Comparison of ENCODE assay signal across 8 mouse cellular contexts in genomic region chr15:49065875-49066274, GRCm38 (mm10).
A peak's percentile ranks its signal among the peaks of the same experiment; 100 is the strongest.
DNase-seq lines count a peak whose midpoint lies in the region; TF ChIP-seq lines count a peak whose summit lies in the region.
"Had no signal": no experiment of that assay in that cellular context is flagged by ENCODE, and none has a peak within 500 bp of the region (broad histone marks: within the 10 kb centered on the region; RNA-seq: fewer than 3 reads in every experiment).

No protein-coding gene starts in this region.

- peak; percentile 79 for DNase-seq in Muller cell, postnatal 12 days (ENCODE audit: inconsistent ontology term)
- peak; percentile 94 for DNase-seq in adrenal gland, postnatal 10 days
- DNase-seq in gastrocnemius, adult 2 months, result peak; percentile 72
- DNase-seq in kidney, adult 8-10 months, result peak; percentile 65 to 85
- peak; percentile 30 to 76 for DNase-seq in left cerebral cortex, postnatal 25 days (ENCODE audit: low spot score in 2 of 2)
- DNase-seq in right cerebral cortex, postnatal 14 days, result peak; percentile 28
- no peak for DNase-seq in thymus, adult 2 months

- H3K27ac ChIP-seq in gastrocnemius, adult 2 months, result no peak overlapping the region
- no peak overlapping the region for H3K27ac ChIP-seq in thymus, adult 2 months (ENCODE audit: control insufficient read depth, insufficient read depth, low read length)
- H3K27ac ChIP-seq: limb, embryonic 15.5 days had no signal

- intact Hi-C loops in gastrocnemius, adult 2 months (cut with DNase I), result no loop called here
- intact Hi-C loops in left cerebral cortex, postnatal 25 days (cut with DNase I), result no loop called here

- H3K27me3 ChIP-seq in thymus, adult 2 months (ENCODE audit: control insufficient read depth, insufficient read depth, low read length), result no peaks in the 10 kb centered on the region
- H3K27me3 ChIP-seq: limb, embryonic 15.5 days had no signal

- no peaks in the 10 kb centered on the region for H3K4me1 ChIP-seq in thymus, adult 2 months (replicated peaks; ENCODE audit: control insufficient read depth, insufficient read depth, low read length)
- H3K4me1 ChIP-seq: limb, embryonic 15.5 days had no signal

- TF ChIP-seq CTCF in gastrocnemius, adult 2 months (IDR thresholded peaks at IDR 0.05), result no peak
- TF ChIP-seq CTCF in thymus, adult 2 months (IDR thresholded peaks at IDR 0.05; ENCODE audit: borderline replicate concordance, control insufficient read depth, extremely low read depth, insufficient read depth, low read length, poor library complexity), result no peak

- no peak overlapping the region for H3K4me3 ChIP-seq in gastrocnemius, adult 2 months
- H3K4me3 ChIP-seq in thymus, adult 2 months (ENCODE audit: control insufficient read depth, insufficient read depth, low read length), result no peak overlapping the region
- H3K4me3 ChIP-seq: limb, embryonic 15.5 days had no signal

- no peak for TF ChIP-seq POLR2A in thymus, adult 2 months (IDR thresholded peaks at IDR 0.05; ENCODE audit: control insufficient read depth, extremely low read depth, insufficient read depth, low read length, poor library complexity)

- H3K36me3 ChIP-seq in thymus, adult 2 months (ENCODE audit: control insufficient read depth, insufficient read depth, low read length), result no peaks in the 10 kb centered on the region
- H3K36me3 ChIP-seq: limb, embryonic 15.5 days had no signal
